Mouse (Mus musculus): ENCODE results near the gene Zmynd10.

DNA sequence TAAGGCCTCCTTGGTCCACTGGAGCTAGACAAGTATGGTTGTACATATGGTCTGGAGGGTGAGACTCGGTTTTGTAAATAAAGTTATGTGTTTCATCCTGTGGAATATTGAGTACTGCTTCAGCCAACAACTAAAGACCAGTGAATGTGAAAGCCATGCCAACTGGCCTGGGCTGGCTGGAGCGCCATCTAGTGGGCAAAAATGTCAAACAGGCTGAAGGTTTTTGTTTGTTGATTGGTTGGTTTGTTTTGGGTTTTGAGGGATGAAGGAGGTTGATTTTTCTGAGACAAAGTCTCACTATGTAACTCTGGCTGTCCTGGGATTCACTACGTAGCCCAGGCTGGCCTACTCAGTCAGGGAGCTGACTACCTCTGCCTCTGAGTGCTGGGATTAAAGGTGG, 1.5 kb upstream of the Zmynd10 start:
- TF ChIP-seq CTCF (IDR thresholded peaks at IDR 0.05; ENCODE audit: low read depth) (peak; percentile 92), EP300 (IDR thresholded peaks at IDR 0.05; ENCODE audit: low read depth) (no peak)
